Mouse (Mus musculus) heart, embryonic 14.5 days (tissue): ENCODE results near the gene Ly6g5b. TPM values are rescaled to one million over a fixed set of nuclear protein-coding genes. Genes with fewer than 3 reads are reported as not detected.

Experiments
- ATAC-seq: fragments of 200-750 bp; cut with Nextera tagmentation; 2 replicates; pipeline ENCODE4 v1.8.0; 2017; ENCODE audit warnings: low read depth, moderate TSS enrichment; ENCODE audit not compliant: insufficient number of reproducible peaks, insufficient read depth, low FRiP score
- H3K27ac ChIP-seq, 2 experiments: fragments of 200-500 bp in 1 of 2; fragments of 300-500 bp in 1 of 2; sonication (generic) in 1 of 2; replicated peaks in 1 of 2; 2 replicates each; pipeline ENCODE4 v1.5.1; 2012 to 2014; ENCODE audit warnings: low read depth in 2 of 2, low read length in 2 of 2, control low read depth in 1 of 2, mild to moderate bottlenecking in 1 of 2, mixed read lengths in 1 of 2; ENCODE audit not compliant: control insufficient read depth in 1 of 2, insufficient read depth in 1 of 2
- H3K27me3 ChIP-seq: fragments of 300-500 bp; sonication (generic); 2 replicates; pipeline ENCODE4 v1.6.1; 2014; ENCODE audit warnings: mild to moderate bottlenecking, low read length, control low read depth; ENCODE audit not compliant: control insufficient read depth, insufficient read depth
- H3K36me3 ChIP-seq: fragments of 300-500 bp; sonication (generic); 2 replicates; pipeline ENCODE4 v1.6.1; 2014; ENCODE audit warnings: mild to moderate bottlenecking, control low read depth, low read length, mixed read lengths; ENCODE audit not compliant: control insufficient read depth, insufficient read depth
- H3K4me1 ChIP-seq, 2 experiments: fragments of 200-500 bp in 1 of 2; fragments of 300-500 bp in 1 of 2; sonication (generic) in 1 of 2; 2 replicates each; pipeline ENCODE4 v1.6.1; 2012 to 2014; ENCODE audit warnings: low read length in 2 of 2, control low read depth in 1 of 2, mixed read lengths in 1 of 2; ENCODE audit not compliant: control insufficient read depth in 2 of 2, insufficient read depth in 2 of 2
- H3K4me2 ChIP-seq: fragments of 300-500 bp; sonication (generic); 2 replicates; pipeline ENCODE4 v1.6.1; 2014; ENCODE audit warnings: mild to moderate bottlenecking, low read length
- H3K4me3 ChIP-seq, 2 experiments: fragments of 200-500 bp in 1 of 2; fragments of 300-500 bp in 1 of 2; sonication (generic) in 1 of 2; 2 replicates each; pipeline ENCODE4 v1.5.1; 2012 to 2014; ENCODE audit warnings: low read length in 2 of 2, mild to moderate bottlenecking in 2 of 2, control low read depth in 1 of 2, low read depth in 1 of 2, moderate library complexity in 1 of 2; ENCODE audit not compliant: control insufficient read depth in 1 of 2, insufficient read depth in 1 of 2
- H3K9ac ChIP-seq: fragments of 300-500 bp; sonication (generic); 2 replicates; pipeline ENCODE4 v1.6.1; 2014; ENCODE audit warnings: mild to moderate bottlenecking, low read length
- H3K9me3 ChIP-seq: fragments of 300-500 bp; sonication (generic); 2 replicates; pipeline ENCODE4 v1.6.1; 2016; ENCODE audit warnings: low read length, control low read depth; ENCODE audit not compliant: control insufficient read depth
- WGBS: fragments of 180-500 bp; shearing (Covaris S2); extraction: QIAGEN DNeasy Blood & Tissue Kit; methylation state at CpG from one replicate; pipeline ENCODE4 v1.1.7; 2014; 5-methylcytosine and 5-hydroxymethylcytosine counted together
- polyA plus RNA-seq: library from polyadenylated mRNA; unstranded; fragments of >200 nt; fragmentation: Nextera tagmentation; extraction: Ambion mirVana; gene quantifications from 2 replicates; pipeline ENCODE4 v1.2.1, GENCODE M21; 2014

Ly6g5b gene
- polyA plus RNA-seq, 1 experiment from 2014 or later, result 0.28 TPM

DNA sequence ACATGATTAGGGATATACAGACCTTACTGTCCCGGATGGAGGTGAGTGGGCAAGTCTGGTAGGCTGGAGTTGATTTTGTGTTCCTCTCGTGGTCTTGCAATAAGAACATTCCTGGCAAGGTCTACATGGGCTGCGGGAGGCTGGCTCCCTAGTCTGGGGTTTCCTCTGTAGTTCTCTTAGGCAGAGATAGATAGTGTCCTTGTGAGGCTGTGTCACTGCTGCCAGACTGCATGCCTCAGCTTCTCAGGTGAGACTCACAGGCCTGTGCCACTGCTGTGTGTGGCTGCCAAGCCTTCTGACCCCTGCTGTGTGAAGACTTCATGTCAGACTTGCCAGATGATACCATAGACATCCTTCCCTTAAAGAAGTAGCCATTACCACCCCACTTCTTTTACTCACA lies 24.0 kb upstream of the Ly6g5b start:
- H3K4me1 ChIP-seq, result peaks cover 4 to 13% of the 10 kb centered on the region in 2 experiments; a peak in 3 of 4 replicates
- peaks cover 69% of the 10 kb centered on the region for H3K36me3 ChIP-seq
- WGBS, result 86% methylated on average over 3 of the region's 3 CpGs
- H3K4me2 ChIP-seq, result no peak overlapping the region
- H3K27ac ChIP-seq, result no peak overlapping the region
- ATAC-seq, result no peak
- no peak overlapping the region for H3K9ac ChIP-seq
- no peak overlapping the region for H3K4me3 ChIP-seq
- H3K9me3 ChIP-seq, result 0 out of 2 replicates have a peak, but pooled peaks cover 2% of the 10 kb centered on the region
- no peaks in the 10 kb centered on the region for H3K27me3 ChIP-seq

DNA sequence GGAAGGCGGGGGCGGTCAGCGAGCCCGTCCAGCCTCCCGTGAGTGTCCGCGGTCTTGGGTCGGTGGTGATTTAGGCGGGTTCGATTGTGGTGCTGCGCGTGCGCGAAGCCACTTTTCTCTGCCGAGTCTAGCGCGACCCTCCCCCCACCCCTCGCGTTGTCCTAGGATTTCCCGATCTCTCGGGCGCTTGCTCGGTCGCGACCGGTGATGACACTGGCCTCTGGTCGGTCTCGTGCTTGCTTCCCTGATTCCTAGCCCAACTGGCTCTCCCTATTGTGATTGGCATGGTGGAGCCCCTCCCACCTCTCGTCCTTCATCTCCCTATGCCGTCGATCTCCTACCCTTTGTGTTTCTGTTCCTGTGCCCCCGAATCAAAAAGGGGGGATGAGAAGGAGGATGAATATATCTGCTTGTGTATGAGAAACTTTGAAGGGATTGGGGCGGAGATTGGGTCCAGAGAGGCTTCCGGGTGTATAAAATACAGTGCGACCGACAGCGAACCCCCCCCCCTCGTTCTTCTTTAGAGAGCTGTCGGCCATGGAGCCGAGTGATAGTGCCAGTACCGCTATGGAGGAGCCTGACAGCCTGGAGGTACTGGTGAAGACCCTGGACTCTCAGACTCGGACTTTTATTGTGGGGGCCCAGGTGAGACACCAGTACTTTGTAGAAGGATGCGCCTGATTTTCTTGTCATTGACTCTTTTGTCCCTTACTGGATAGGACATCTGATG lies 20.5 kb upstream of the Ly6g5b start:
- Histone ChIP-seq H3K27me3 (no peaks in the 10 kb centered on the region), H3K9ac (peak overlapping the region; percentile 87), H3K9me3 (no peaks in the 10 kb centered on the region), H3K4me3 (peak overlapping the region; percentile 69 to 96), H3K4me2 (peak overlapping the region; percentile 87), H3K27ac (peak overlapping the region; percentile 96 to 100), H3K4me1 (peaks cover 4 to 13% of the 10 kb centered on the region in 2 experiments; a peak in 3 of 4 replicates), H3K36me3 (peaks cover 34% of the 10 kb centered on the region)
- WGBS, result under 1% methylated on average over 43 of the region's 43 CpGs
- peak; percentile 51; the same call in 1 of the 2 replicates for ATAC-seq

DNA sequence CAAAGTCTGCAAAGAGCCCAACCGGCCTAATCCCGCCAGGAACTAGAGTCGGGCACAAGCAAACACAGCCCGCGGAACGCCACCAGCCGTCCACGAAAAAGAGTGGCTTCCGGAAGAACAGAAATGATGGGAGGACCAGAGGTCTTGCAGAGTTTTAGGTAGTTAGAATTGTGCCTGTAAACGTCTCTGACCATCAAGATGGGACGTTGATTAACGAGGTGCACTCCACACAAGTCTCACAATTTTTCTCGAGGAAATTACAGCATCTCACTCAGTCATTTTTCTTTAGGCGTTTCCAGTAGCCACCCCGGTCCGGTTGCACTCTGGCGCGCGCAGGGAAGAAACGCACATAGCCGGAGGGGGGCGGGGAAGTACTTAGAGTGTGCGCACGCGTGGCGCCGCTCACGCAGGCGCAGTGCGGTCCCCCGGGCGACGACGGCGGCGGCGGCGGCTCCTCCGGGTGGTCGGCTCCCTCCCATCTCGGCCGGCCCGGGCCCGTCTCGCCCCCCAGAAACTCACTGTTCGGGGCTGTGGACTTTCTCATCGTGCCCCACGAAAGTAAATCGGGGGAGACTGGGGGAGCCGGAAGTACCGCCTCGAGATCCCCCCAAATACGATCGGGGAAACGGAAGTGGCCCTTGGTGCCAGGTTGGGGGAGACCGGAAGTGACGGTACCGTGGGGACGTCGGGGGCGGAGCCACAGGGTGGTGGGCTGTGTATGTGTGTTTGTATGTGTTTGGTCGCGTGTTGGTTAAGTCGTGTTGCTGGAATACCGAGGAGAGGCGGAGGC lies 19.8 kb upstream of the Ly6g5b start, which contains the start of gene Bag6:
Bag6 (plus strand) TSS at position 378 of the 790 bp plus-strand sequence.
- WGBS, result under 1% methylated on average over 65 of the region's 66 CpGs
- H3K4me1 ChIP-seq, result peaks cover 4 to 13% of the 10 kb centered on the region in 2 experiments; a peak in 3 of 4 replicates

DNA sequence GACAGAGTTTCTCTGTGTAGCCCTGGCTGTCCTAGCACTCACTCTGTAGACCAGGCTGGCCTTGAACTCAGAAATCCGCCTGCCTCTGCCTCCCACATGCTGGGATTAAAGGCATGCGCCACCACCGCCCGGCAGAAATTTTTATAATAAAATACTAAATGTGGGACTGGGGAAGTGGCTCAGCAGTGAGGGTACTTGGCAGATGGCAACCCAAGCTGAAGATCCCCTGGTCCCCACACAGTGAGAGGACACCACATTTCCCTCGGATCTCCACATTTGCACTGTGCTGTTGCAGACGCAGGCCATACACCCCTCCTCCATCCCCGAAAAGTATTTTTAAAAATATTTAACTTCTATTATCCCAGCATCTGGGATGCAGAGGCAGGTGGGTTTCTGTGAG lies 18.3 kb upstream of the Ly6g5b start:
- Histone ChIP-seq H3K4me1 (peaks cover 4 to 13% of the 10 kb centered on the region in 2 experiments; a peak in 3 of 4 replicates), H3K27me3 (no peaks in the 10 kb centered on the region), H3K36me3 (peaks cover 29% of the 10 kb centered on the region), H3K4me2 (no peak overlapping the region), H3K9ac (no peak overlapping the region), H3K4me3 (no peak overlapping the region), H3K9me3 (no peaks in the 10 kb centered on the region), H3K27ac (no peak overlapping the region)
- ATAC-seq, result no peak
- 94% methylated on average over 7 of the region's 7 CpGs for WGBS

More for the DNA sequence above, 19.8 kb upstream of the Ly6g5b start, which contains the start of gene Bag6:
- H3K4me3 ChIP-seq, result peak within 1 kb of the TSS; percentile 69 to 96
- peak within 1 kb of the TSS; percentile 87 for H3K9ac ChIP-seq
- H3K4me2 ChIP-seq, result peak within 1 kb of the TSS; percentile 87
- no peaks in the 10 kb centered on the region for H3K9me3 ChIP-seq
- no peaks in the 10 kb centered on the region for H3K27me3 ChIP-seq
- peaks cover 32% of the 10 kb centered on the region for H3K36me3 ChIP-seq
- ATAC-seq, result peak; percentile 91
- peak within 1 kb of the TSS; percentile 96 to 100 for H3K27ac ChIP-seq

DNA sequence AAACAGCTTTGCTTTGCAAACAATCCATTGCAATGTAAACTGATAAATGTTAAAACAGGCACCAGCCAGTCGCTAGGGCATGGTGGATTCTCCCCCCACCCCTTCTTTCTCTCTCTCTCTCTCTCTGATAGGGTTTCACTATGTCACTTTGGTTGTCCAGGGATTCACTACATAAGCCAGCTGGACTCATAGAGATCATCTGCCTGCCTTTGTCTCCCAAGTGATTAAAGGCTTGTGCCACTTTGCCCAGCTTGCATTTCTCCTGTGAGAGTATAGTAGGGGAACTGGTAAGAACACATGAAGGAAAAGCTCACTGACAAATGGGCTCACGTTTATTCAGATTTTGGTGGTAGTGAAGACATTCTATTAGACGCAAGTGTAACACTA lies 16.9 kb upstream of the Ly6g5b start:
- H3K9me3 ChIP-seq, result no peaks in the 10 kb centered on the region
- peaks cover 20% of the 10 kb centered on the region for H3K36me3 ChIP-seq
- no peaks in the 10 kb centered on the region for H3K27me3 ChIP-seq
- no peak for ATAC-seq
- WGBS, result 73% methylated on average over 3 of the region's 3 CpGs
- no peak overlapping the region for H3K4me2 ChIP-seq
- no peak overlapping the region for H3K27ac ChIP-seq
- peaks cover 6 to 11% of the 10 kb centered on the region in 2 experiments for H3K4me1 ChIP-seq
- H3K9ac ChIP-seq, result no peak overlapping the region
- no peak overlapping the region for H3K4me3 ChIP-seq

DNA sequence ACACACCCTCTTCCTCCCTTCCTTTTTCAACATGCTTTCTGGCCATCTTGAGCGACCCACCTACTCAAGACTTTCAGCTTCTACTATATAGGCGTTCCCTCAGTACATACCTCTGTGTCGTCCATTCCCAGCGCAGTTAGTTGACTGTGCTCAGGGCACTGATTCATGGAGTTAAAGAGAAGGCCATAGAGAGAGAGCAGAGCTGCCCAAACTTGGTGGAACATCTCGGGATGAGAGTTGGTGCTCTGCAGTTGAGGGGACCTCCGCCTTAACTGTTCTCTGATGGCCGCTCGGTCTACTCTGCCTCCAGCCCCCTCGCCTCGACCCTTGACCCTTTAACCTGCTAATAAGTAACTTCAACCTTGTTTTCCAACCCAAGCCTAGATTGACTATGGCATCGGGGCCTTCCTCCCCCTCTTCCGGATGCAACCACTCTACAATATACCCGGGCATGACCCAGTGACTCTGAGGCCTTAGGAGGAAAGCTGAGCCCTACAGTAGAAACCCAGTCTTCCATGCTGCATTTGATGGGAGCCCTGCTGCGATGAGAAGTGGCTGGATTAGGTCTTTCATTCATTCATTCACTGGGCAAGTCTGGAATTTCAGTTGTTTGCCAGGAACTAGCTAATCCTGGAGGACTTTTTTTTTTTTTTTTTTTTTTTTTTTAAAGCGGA lies 16.4 kb upstream of the Ly6g5b start, which contains the start of gene Apom:
Apom (minus strand) TSS at position 551 of the 674 bp plus-strand sequence.
- H3K36me3 ChIP-seq, result peaks cover 20% of the 10 kb centered on the region
- H3K9me3 ChIP-seq, result no peaks in the 10 kb centered on the region
- H3K4me1 ChIP-seq, result peaks cover 6 to 8% of the 10 kb centered on the region in 2 experiments
- no peak within 1 kb of the TSS for H3K9ac ChIP-seq
- no peak for ATAC-seq
- no peak within 1 kb of the TSS for H3K27ac ChIP-seq
- H3K27me3 ChIP-seq, result no peaks in the 10 kb centered on the region
- no peak within 1 kb of the TSS for H3K4me3 ChIP-seq
- 82% methylated on average over 15 of the region's 15 CpGs for WGBS
- H3K4me2 ChIP-seq, result no peak within 1 kb of the TSS

DNA sequence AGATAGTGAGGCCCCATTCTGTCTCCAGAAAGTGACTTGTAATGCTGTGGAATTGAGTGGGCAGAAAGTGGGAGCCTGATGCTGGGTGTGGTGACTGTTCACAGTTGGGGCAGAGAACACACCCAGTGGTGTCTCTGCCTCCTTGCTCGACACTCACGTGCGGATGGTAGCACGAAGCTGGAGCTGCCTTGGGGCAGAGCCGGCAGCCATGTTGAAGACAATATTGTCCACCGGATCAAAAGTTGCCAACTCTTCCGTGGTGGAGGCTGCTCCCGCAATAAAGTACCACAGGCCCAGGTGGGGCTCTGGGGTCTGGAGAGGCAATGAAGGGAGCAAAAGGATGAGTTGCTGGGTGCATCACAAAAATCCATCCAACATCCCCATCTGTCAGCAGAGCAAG lies 15.8 kb upstream of the Ly6g5b start:
- Histone ChIP-seq H3K4me1 (peaks cover 0 to 7% of the 10 kb centered on the region in 2 experiments), H3K4me2 (no peak overlapping the region), H3K9me3 (no peaks in the 10 kb centered on the region), H3K27ac (no peak overlapping the region), H3K27me3 (no peaks in the 10 kb centered on the region), H3K4me3 (no peak overlapping the region), H3K36me3 (peaks cover 20% of the 10 kb centered on the region), H3K9ac (no peak overlapping the region)
- no peak for ATAC-seq
- 82% methylated on average over 8 of the region's 8 CpGs for WGBS
